Mouse (Mus musculus) frontal cortex, postnatal 36 days (tissue): ENCODE data around the gene Mall.

Experiments
- DNase-seq, 2 experiments: peaks; one replicate each; pipeline ENCODE4 v3.0.0; 2022; ENCODE audit warnings: low spot score in 2 of 2

The Mall gene

GRCm38 (mm10) chr2:127730301-127730997 lies 717 bp upstream of the Mall start:
- no peak for DNase-seq

- DNase-seq: no peak
These were observed 876 bp downstream of the Mall start for GRCm38 (mm10) chr2:127728661-127729450.

GRCm38 (mm10) chr2:127728146-127728545 lies 1.6 kb downstream of the Mall start:
- DNase-seq: no peak

DNA sequence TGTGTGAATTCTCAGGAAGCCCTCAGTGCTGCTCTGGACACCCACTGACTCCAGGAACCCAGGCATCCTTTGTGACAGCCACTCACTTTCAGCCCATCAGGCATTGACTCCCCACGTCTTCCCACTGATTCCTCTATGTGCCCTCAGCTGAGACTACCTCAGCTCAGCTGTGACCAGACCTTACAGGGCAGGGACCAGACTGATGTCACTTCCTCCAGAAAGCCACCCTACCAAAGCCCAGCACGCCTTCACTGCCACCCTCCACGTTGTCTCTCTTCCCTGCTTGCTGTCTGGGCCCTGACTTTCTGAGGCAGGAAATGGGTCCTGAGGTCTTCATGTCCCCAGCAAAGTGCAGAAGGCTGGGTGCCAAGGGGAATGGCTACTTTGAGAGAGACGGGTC lies 6.5 kb downstream of the Mall start:
- no peak for DNase-seq

DNA sequence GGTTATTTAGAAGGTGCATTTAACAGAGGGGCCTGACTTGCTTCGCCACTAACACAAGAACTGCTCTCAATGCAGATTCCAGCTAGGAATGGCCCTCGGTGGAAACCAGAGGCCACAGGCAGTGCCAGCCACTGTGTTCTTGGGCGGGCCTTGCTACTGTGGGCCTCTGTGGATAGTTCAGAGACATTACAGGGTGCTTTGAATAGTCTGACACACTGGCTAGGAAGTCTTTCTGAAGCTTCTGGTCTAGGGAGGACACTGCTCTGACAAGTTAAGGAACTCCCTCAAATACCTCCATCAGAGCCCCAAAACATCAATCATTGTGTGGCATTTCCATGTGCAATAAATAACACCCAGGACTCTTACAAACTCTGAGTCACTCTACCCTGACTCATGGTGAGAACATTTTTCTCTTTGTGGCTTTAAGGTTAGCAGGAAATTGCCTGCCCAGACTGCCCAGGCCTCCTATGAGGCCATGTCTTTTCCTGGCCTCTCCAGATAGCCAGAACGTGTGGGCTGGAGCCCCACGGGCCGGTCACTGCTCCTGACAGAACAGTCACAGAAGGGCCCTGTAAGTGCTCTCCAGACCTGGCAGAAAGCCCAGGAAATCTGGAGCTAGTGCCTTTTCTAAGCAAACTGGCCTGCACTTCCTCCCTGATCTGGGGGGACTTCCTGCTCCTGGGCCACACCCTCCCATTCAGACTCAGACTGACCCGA lies 7.4 kb downstream of the Mall start:
- DNase-seq: peak; percentile 26 to 45

- no peak for DNase-seq
These were observed 10.8 kb downstream of the Mall start for GRCm38 (mm10) chr2:127718839-127719468.

- DNase-seq: no peak
These were observed 15.0 kb downstream of the Mall start for GRCm38 (mm10) chr2:127714726-127715125.

DNA sequence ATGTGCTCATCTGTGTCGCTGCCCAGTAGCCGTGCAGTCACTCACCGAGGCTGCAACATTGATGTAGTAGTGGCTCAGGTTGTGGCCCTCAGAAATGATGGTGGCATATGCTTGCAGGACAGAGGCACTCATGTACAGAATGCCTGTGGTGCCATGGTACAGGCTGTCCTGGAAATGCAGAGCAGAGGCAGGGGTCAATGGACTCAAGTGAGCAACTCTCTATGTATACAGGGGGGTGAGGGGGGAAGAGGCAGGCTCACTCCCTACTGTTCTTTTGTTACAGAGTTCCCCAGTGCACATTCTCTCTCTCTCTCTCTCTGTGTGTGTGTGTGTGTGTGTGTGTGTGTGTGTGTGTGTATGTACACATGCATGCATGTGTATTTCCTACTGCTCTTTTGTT lies 20.9 kb downstream of the Mall start:
- DNase-seq: no peak

DNA sequence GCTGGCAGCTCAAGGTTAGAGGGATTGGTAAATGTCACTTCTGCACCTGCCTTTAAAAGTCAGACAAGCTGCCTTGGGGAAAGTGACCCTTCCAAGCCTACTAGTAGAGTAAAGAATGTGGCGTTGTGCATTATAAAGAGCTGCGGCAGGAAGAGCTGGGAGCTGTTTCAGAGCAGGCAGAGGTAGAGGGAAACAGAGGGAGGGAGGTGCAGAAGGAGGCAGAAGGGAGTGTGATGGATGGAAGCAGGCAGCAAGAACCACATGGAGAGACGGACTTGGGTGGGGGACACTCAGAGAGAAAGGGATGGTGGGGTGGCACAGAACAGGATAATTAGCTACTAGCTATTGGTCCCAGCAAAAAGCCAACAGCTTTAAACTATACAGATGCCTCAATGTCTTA lies 21.7 kb downstream of the Mall start:
- no peak for DNase-seq

GRCm38 (mm10) chr2:127705267-127705666 lies 24.5 kb downstream of the Mall start:
- DNase-seq: no peak

DNA sequence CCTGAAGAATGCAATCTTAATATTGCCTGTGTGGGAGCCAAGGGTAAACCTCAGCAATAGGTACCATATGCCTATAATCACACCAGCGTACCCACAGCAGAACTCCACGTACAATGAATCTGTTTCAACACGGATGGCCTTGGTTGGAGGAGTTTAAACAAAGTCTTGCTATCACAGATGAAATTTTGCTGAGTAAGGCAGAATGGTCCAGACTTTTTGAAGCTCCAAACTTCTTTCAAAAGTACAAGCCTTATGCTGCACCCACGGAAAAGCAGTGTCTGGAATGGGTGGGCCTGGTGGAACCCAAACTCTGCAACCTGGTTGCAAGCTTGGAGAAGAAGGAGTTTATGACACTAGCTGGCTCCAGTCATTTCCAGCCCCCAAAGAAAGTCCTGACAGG lies 40.5 kb downstream of the Mall start:
- DNase-seq: no peak

- peak; percentile 38 to 65 for DNase-seq
These were observed 45.9 kb downstream of the Mall start for GRCm38 (mm10) chr2:127683687-127684331.

DNA sequence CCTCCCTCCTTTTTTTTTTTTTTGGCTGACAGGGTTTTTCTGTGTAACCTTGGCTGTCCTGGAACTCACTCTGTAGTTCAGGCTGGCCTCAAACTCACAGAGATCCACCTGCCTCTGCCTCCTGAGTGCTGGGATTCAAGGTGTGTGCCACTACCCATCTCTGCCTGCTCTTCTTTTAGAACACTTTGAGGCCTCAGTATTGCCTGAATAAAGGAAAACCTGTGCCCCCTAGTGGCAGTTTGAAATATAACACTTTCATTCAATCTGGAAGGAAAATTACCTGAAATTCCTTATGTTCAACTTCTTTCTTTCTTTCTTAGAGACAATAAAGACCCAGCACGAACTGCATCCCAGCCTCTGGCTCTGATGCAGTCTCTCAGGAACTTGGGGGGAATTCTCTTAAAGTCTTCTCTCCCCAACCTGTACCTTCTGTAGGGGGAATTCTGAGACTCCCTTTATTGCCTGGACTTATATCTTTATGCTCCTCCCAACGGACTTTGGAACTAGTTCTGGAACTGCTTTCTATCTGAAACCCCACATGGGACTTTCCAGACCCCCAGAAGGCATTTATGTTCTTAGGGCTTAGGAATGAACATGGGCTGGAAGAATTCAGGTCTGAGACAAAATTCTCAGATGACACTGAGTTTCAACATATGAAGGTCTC lies 61.8 kb downstream of the Mall start:
- peak in 1 of 2 experiments; percentile 23 for DNase-seq

DNA sequence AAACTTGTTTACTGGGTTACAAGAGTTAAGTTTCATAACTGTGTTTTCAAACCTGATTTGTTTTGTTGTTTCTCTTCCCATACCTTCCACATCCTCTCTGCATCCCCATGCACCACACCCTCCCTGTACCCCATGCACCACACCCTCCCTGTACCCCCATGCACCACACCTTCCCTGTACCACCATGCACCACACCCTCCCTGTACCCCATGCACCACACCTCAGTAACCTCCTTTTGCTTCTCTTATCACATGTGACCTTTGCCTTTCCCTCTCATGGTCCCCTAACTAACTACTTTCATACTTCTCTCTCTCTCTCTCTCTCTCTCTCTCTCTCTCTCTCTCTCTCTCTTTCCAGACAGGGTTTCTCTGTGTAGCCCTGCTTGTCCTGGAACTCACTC lies 62.7 kb downstream of the Mall start:
- DNase-seq: no peak

- DNase-seq: no peak
These were observed 67.0 kb downstream of the Mall start for GRCm38 (mm10) chr2:127662708-127663107.

- DNase-seq: peak; percentile 5 to 15
These were observed 73.5 kb downstream of the Mall start, which contains the start of gene Mal for GRCm38 (mm10) chr2:127656086-127656720. Mal (minus strand) TSS chr2:127656695.

GRCm38 (mm10) chr2:127655419-127655818 lies 74.3 kb downstream of the Mall start:
- DNase-seq: no peak

DNA sequence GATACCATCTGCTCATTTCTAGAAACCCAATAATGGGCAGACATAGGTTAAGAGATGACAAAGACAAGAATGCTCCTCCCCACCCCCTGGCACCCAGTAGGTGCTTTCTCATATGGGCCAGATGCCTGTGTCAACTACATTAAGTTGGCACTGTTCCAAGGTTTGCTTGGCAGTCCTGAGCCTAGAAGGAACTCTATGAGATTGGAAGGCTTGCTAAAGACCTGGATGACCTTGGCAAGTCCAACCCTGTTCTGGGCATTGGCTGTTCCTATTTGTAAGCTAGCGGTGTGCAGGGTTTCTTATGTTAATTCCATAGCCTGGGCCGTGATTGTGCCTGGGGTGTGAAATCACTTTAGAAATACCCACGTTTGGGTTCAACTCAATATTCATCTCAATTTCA lies 74.9 kb downstream of the Mall start:
- DNase-seq: no peak
